Mouse (Mus musculus): ENCODE data around the gene Pde4d.
A peak's percentile ranks its signal among the peaks of the same experiment; 100 is the strongest.

Pde4d gene

GRCm38 (mm10) chr13:109752236-109752863 lies 1302.6 kb downstream of the Pde4d start:
- DNase-seq (ENCODE audit: low spot score in 2 of 2) = no peak

DNA sequence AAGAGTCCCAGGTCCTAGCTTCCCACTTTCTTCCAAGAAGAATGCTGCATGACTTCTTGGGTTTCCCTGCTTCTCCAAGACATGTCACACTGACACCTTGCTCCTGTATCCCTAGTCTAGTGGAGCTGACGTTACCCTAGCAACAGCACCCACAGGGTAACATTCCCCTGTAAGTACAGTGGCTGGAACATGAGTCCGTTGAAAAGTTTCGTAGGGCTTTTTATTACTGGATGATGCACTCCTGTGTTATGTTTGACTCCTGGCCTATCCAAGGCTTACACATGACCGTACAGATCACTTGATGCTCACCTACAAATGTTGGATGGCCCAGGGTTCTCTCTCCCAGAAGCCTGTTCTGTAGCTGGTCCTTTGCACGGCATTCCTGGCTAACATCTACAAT lies 1307.1 kb downstream of the Pde4d start:
- DNase-seq (ENCODE audit: low spot score in 2 of 2) = no peak

GRCm38 (mm10) chr13:109759201-109759600 lies 1309.5 kb downstream of the Pde4d start:
- DNase-seq (ENCODE audit: low spot score in 2 of 2) = no peak

GRCm38 (mm10) chr13:109761081-109761480 lies 1311.3 kb downstream of the Pde4d start:
- DNase-seq (ENCODE audit: low spot score in 2 of 2) = no peak

DNA sequence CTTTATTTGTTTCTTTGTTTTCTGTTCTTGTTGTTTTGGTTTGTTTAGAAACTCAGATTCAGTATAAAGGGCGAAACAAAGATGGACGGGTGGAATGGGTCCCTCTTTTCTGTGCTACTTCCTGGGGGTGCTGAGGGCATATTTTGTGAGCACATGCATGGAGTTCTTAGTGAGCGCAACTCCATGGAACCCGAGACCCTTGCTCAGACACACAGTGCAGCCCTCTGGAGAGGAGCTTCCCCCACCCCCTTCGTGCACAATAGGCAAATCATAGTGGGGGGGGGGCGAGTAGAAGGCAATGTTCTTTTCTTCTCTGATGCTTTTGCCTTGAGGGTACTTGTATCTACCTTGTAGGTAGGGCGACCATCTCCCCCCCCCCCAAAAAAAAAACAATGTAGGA lies 1325.0 kb downstream of the Pde4d start:
- DNase-seq (ENCODE audit: low spot score in 2 of 2) = no peak

GRCm38 (mm10) chr13:109775197-109775596 lies 1325.4 kb downstream of the Pde4d start:
- no peak for DNase-seq (ENCODE audit: low spot score in 2 of 2)

GRCm38 (mm10) chr13:109776116-109776515 lies 1326.4 kb downstream of the Pde4d start:
- peak; percentile 83 to 86 for DNase-seq (ENCODE audit: low spot score in 2 of 2)

- no peak for DNase-seq (ENCODE audit: low spot score in 2 of 2)
These were observed 1327.2 kb downstream of the Pde4d start for GRCm38 (mm10) chr13:109776995-109777394.

DNA sequence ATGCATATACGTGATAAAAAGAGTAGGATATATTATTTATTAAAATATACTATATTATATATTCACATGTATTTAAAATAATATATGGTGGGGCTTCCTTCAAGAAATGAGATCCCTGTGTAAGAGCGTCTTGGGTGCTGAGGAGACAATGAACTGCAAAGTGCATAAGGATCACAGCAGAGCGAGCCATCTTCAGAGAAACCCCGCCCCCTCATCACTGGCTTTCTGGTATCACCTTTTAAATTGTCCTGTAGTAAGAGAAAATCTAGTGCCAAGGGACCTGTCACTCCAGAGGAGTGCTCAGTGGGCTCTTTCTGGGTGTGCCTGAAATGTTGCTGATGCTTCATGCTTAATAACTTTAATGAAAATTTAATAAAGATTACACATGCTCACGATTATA lies 1327.7 kb downstream of the Pde4d start:
- no peak for DNase-seq (ENCODE audit: low spot score in 2 of 2)

GRCm38 (mm10) chr13:109778297-109778835 lies 1328.6 kb downstream of the Pde4d start:
- DNase-seq (ENCODE audit: low spot score in 2 of 2) = no peak

GRCm38 (mm10) chr13:109781466-109781865 lies 1331.7 kb downstream of the Pde4d start:
- DNase-seq (ENCODE audit: low spot score in 2 of 2) = no peak

- DNase-seq (ENCODE audit: low spot score in 2 of 2) = no peak
These were observed 1338.9 kb downstream of the Pde4d start for GRCm38 (mm10) chr13:109788604-109789003.

- DNase-seq (ENCODE audit: low spot score in 2 of 2) = no peak
These were observed 1339.4 kb downstream of the Pde4d start for GRCm38 (mm10) chr13:109789151-109789550.

GRCm38 (mm10) chr13:109790045-109790715 lies 1340.4 kb downstream of the Pde4d start:
- no peak for DNase-seq (ENCODE audit: low spot score in 2 of 2)

GRCm38 (mm10) chr13:109793918-109794317 lies 1344.2 kb downstream of the Pde4d start:
- no peak for DNase-seq (ENCODE audit: low spot score in 2 of 2)

GRCm38 (mm10) chr13:109798651-109799050 lies 1348.9 kb downstream of the Pde4d start:
- DNase-seq (ENCODE audit: low spot score in 2 of 2) = no peak

DNA sequence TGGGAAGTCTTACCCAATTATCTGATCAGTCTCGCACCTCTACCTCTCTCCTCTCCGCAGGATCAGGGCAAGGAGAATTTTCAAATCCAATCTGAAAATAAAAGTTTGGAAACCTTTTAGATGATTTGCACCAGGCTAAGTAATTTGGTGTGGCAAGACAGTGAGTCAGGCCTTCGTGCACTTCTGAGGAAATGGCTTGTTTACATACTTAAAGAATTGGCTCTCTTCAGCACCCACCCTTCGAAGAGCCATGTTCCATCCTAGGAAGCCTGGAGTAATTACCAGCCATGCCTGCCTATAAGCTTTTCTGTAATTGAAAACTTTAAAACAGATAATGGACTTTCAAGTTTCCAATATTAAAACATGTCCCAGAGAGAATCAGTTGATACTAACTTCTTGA lies 1352.5 kb downstream of the Pde4d start:
- DNase-seq (ENCODE audit: low spot score in 2 of 2) = no peak

DNA sequence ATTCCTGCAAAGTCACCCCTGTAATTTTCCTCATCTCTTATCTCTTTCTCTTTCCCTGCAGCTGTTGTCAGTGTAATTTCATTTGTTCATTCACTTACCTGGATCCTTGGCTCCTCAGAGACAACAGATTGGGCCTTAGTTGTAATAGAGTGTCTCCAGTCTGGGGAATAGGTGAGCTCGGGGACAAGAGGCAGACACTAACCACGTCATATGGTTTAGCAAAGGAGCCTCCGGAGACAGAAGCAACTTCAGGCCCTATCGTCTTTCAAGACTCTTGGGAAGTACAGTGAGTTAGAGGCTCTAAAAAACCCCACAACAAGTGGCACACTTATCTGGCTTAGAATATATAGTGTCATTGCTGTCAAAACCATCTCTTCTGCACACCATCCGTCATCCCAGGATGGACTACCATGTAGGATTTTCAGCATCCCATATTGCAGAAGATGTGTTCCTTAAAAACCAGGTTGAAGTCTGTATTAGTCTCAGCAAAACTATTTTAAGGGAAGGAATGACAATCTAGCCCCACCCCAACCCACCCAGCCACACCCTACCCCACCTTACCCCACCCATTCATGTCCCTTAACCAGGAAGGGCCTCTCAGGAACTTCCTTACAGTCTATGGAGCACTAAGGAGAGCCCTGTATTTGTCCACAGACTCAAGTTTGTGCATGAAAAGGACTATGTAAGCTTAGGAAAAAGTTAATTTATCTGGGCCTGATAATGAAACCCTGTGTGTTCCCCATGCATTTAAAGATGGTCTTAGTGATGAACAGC lies 1356.6 kb downstream of the Pde4d start:
- no peak for DNase-seq (ENCODE audit: low spot score in 2 of 2)

DNA sequence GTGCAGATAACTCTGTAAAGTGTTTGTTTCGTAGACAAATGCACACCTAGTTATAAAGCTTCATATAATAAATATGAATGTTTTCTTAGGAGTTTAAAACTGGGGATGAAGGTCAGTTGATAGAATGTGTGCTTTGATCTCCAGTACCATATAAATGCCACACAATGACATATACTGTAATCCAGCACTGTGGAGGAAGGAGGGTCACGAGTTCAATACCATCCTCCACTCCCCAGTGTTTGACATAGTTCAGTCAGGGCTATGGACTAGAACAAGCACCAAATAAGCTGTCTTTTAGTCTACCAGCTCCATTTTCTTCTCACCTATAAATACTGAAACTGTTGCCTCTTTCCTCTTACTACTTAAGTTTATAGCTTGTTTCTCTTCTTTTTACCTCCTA lies 1357.3 kb downstream of the Pde4d start:
- no peak for DNase-seq (ENCODE audit: low spot score in 2 of 2)

GRCm38 (mm10) chr13:109807446-109807845 lies 1357.7 kb downstream of the Pde4d start:
- DNase-seq (ENCODE audit: low spot score in 2 of 2) = no peak

GRCm38 (mm10) chr13:109808039-109808438 lies 1358.3 kb downstream of the Pde4d start:
- DNase-seq (ENCODE audit: low spot score in 2 of 2) = no peak

- DNase-seq (ENCODE audit: low spot score in 2 of 2) = no peak
These were observed 1359.2 kb downstream of the Pde4d start for GRCm38 (mm10) chr13:109808946-109809345.

DNA sequence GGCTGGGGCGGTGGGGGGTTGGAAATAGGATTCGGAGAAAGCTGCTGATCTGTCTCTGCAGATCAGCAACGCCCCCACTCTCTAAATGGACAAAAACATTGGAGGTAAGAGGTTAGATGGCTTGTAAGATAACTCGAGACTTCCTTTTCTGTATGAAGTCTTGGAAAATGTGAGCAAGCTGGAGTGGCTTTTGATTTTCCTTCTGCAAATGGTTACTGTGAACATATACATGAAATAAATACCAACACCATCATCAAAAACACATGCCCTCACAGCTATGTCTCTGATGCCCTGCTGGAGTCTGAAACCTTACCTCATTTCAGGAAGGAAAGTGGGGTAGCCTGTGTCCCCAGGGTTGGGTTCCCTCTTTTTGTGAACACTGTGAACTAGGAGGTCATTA lies 1359.9 kb downstream of the Pde4d start:
- DNase-seq (ENCODE audit: low spot score in 2 of 2) = no peak

All from urinary bladder, adult 18-20 months (tissue).